Mouse (Mus musculus) layer of hippocampus, postnatal 36 days (tissue): Measurements from ENCODE around the gene Vwa3a. TPM values are rescaled to one million over a fixed set of nuclear protein-coding genes. Genes with fewer than 3 reads are reported as not detected.
A peak's percentile ranks its signal among the peaks of the same experiment; 100 is the strongest.

Experiments used
- DNase-seq, 2 experiments: peaks; one replicate each; pipeline ENCODE4 v3.0.0; 2022
- total RNA-seq, 2 experiments: library from RNA; stranded (reverse); gene quantifications; 2 replicates each; pipeline ENCODE4 v1.2.3; 2021

The Vwa3a gene
- total RNA-seq, 2 experiments from 2014 or later: 14.1 to 16.0 TPM

DNA sequence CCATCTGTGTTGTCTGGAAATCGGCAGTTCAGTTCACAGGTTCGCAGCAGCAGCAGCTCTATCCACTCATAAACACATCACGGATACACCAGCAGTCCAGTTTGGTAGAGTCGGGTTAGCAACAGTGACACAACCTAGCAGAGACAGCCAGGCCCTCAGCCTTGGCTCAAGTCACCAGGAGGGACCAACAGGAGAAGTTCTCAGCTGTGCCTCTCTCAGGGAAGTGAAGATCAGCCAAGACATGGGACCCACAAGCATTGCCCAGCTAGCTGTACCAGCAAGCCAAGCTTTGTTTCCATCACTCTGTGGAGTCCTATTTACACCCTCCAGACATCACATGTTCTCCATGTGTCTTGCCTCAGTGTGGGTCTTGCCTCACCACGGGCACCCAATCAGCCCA is 7.7 kb downstream of the Vwa3a start:
- no peak for DNase-seq

- DNase-seq: no peak
These were observed 9.4 kb downstream of the Vwa3a start for GRCm38 (mm10) chr7:120748478-120748877.

DNA sequence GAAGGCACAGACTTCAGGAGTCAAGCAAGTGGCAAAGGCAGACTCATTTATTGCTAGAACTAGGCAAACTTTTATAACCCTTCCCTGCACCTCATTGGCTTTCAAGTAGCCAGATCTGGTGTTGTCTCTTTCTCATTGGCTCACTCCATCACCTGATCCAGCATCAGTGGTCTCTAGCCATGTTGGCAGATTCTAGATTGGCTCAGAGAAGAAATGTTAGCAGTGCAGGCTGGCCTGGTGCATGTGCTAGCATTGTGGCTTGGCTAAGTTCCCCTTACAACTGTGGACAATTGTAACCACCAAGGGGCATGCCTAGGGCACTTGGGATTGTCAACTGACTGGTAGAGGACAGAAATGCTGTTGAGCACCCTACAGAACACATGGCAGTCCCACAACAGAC is 12.2 kb downstream of the Vwa3a start:
- DNase-seq: no peak

DNA sequence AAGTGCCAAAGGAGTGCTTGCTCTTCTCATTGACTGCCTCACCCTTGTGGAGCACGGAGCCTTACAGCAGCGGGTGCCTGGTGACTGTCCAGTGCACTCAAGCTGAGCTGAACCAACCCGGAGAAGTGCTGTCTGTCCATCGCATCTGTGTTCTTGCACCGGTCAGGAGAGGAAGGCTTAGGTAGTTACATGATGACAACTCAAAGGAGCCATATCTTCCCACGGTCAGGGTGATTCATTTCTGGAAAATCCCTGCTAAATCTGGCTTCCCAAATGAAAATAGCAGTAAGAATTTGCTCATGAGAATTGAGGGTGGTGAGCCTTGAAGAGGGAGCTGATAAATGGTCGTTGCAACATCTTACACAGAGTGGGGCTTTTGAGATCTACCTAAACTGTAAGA is 12.8 kb downstream of the Vwa3a start:
- no peak for DNase-seq

DNA sequence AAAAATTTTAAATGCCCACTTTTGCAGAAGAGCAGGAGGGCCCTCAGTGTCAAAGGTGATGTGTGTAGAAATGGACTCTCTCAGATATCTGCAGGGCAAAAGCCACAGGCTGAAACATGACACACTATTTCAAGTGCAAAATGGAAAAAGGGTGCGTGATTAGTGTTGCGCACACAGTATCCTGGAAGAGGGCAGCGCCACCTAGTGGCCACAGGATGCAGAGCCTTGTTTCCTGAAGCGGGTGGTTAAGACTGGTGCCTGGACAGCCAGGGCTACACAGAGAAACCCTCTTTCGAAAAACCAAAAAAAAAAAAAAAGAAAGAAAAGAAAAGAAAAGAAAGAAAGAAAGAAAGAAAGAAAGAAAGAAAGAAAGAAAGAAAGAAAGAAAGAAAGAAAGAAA is 15.6 kb downstream of the Vwa3a start:
- peak; percentile 76 for DNase-seq

GRCm38 (mm10) chr7:120767369-120767768 is 28.3 kb downstream of the Vwa3a start:
- no peak for DNase-seq

- DNase-seq: no peak
These were observed 32.3 kb downstream of the Vwa3a start for GRCm38 (mm10) chr7:120771389-120771788.

GRCm38 (mm10) chr7:120778012-120778411 is 38.9 kb downstream of the Vwa3a start:
- DNase-seq: no peak

GRCm38 (mm10) chr7:120795544-120795943 is 56.4 kb downstream of the Vwa3a start:
- no peak for DNase-seq

DNA sequence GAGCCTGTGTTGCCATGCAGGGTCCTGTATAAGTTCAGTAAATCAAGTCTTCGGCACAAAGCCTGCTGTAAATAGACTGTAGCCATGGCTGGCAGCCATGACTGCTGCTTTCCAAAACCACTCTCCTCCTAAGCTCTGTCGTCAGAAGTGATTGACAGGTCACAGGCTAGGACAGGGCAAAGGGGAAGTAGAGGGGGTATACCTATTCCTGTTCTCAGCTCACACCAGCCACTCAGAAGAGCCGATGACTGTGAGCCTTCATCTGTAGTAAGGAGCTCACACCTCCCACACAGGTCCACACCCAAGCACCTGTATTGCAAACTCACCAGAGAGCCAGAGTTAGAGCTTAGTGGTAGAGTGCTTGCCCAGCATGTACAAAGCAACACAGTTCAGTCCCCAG is 57.3 kb downstream of the Vwa3a start:
- DNase-seq: no peak

- no peak for DNase-seq
These were observed 64.2 kb downstream of the Vwa3a start for GRCm38 (mm10) chr7:120803268-120803667.

DNA sequence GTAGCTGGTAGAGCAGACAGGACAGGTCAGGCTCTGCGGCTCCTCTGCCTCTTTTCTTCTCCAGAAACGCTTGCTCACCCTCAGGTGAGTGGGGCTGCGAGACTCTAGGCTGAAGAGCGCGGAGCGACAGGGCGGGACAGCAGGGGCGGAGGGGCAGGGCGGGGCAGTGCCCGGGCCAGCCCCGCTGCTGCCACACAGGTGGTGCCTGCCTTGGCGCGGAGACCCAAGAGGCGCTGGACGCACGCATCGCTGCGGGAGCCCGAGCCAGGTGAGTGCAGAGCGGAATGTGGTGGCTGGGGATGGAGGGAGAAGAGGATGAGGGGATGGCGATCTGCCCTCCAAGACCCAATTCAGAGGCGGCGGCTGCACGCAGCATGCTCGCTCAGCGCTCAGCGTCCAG is 70.6 kb downstream of the Vwa3a start:
- no peak for DNase-seq

- DNase-seq: no peak
These were observed 72.8 kb downstream of the Vwa3a start, which contains the start of gene Gm5737 for GRCm38 (mm10) chr7:120811834-120812415. Gene Gm5737, plus strand, starts transcription at chr7:120812365.

DNA sequence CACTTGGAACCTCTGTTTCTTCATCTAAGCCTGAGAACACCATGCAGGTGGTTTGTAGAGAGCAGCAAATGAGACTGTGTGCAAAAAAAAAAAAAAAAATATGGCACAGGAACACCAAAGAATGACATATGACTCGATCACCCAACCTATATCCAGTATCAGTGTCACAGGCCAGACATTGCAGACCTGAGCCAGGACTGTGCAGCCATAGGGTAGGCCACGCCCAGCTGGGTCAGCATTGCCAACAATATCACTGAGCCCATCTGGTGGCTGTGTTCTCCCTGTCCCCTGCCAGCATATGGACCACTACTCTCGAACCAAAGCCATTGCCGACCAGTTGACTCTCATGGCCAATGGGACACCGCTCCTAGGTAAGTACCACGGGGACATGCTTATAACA is 78.4 kb downstream of the Vwa3a start:
- DNase-seq: no peak

DNA sequence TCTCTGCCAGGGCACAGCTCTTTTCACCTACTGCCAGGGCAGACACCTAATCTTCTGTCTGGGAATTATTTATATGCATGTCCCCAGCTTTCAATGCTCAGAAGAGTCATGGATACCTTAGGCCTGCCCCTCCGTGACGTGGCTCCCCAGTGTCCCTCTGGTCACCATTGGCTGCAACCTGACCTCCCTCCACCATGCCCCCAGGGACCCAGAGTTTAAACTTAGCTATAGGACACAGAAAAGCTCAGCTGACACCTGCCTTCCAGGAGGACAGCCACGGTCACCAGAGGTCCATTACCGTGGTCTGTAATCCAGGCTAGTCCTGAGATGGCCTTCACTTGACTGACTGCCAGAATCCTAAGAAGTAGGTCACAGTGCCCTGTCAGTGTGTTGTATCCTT is 80.3 kb downstream of the Vwa3a start:
- no peak for DNase-seq

DNA sequence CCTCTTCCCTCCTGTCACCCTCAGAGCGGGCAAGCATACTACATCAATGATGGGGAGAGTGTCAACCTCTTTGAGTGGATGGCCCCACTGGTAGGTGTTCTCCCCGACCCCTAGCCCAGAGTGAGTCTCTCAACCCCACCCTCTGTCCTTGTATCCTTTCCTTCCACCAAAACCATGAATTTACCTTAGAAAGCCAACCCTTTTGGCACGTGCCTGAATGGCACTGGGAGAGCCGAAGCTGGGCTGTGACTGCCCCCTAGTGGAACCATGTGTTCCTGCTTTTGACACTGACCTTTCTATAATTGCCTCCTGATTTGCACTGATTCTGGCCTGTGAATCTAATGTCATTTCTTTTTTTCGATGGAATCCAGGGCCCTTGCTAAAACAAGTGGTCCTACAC is 84.1 kb downstream of the Vwa3a start:
- peak; percentile 47 to 52 for DNase-seq

- no peak for DNase-seq
These were observed 86.0 kb downstream of the Vwa3a start for GRCm38 (mm10) chr7:120825097-120825496.

DNA sequence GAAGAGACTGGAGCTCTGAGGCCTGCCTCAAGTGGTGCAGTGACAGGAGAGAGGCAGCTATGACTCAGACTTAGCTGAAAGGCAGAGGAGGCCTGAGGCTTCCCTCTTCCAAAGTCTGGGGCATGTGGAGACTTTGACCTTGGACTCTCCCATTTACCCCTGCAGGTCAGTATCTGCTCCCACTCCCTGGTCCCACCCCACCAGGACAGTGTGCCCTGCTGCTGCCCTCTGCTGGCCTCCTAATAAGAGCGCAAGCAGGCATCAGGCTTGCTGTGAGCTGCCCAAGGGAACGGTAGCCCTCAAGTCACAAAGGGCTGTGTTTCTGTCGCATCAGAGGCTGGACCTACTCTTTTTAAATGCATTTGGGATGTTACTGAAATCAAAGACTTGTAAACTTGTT is 87.3 kb downstream of the Vwa3a start:
- no peak for DNase-seq

DNA sequence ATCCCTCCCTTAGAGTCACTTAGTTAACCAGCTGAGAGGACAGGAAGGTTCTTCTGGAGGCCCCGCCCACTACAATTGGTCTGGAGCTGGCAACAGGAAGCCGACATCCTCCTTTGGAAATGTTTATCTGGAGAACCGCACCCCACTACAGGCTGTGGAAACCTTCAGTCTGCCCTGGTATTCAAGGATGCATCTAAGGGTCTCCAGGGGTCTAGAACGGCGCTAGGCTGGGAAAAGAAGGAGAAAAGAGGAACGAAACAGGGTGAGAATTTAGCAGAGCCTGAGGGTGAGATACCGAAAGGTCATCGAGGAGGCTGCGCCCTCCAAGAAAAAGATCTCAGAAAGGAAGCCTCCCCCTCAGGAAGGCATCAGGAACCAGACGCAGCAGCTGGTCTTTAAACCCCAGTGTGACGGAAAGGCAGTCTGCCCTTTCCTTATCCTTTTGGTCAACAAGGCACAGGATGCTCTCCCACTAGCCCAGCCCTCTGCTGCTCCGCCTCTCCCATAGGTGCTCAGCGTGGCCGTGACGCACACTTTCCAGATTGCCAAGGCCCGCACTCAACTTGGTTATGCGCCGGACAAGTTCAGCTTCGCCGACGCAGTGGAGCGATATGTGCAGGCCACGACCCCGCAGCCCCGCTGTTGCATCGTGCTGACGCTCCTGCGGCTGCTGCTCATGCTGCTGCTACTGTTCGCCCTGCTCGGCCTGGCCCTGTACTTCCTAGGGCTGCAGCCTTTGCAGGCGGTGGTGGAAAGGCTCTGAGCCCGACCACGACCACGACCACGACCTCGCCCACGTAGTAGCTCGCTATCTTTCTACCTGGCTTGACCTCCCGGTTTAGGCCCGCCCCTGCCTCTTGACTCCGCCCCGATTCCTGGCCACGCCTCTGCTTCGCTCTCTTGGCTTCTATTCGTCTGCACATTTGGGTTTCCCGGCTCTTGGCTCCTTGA is 91.6 kb downstream of the Vwa3a start:
- peak; percentile 29 to 46 for DNase-seq

DNA sequence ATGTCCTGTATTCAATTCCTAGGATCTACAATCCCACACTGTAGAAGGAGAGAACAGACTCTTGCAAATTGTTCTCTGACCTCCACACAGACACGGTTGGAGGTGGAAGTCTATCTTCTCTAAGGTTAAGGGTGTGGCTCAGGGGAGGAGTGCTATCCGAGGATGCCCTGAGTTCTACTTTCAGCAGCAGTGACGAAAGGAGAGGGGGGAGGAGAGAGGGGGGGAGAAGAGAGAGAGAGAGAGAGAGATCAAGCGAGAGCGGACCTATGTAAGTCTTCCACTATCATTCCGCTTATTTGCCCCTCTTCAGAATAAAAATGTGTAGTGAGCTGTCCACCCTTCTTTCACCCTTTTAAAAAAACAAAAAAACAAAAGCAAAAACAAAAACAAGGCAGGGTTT is 95.3 kb downstream of the Vwa3a start:
- DNase-seq: no peak

- DNase-seq: peak; percentile 64 to 69
These were observed 95.8 kb downstream of the Vwa3a start for GRCm38 (mm10) chr7:120834863-120835372.

DNA sequence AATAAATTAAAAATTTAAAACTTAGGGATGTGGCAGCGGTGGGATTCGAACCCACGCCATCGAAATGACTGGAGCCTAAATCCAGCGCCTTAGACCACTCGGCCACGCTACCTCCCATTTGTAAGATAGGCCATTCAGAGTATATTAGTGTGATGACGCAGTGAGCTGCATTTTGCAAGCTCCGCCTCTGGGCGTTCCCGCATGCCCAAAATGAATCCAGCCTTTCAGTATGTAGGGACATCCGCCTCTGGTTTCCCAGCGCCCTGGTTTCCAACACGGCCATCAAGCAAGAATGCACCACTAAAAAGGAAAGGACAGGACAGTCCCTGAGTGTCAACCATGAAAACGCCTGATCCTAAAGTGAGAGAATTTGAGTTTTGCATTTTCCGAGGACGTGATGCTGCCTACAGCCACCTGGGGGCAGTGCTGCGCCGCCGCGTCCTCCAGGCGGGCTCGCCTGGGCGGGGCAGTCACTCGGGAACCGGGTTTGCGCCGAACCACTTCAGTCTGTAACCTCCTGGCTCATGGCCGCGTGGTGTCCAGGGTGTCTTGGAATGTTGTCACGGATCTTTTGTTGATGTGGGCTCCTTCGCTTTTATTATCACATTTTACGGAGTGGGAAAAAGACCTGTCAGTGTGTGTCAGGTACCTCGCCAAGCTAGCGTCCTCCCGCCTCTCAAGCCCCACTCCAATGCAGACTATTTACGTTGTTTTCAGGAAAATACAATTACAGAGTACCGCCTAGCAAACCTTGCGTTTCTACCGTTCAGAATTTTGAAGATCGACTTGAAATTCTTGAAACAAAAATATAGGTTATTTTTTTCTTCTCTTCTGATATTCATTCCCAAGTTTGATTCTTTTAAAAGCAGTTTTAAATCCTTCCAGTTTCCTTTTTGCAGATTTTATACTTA is 96.6 kb downstream of the Vwa3a start:
- DNase-seq: peak; percentile 96 to 98

GRCm38 (mm10) chr7:120836361-120836760 is 97.2 kb downstream of the Vwa3a start:
- DNase-seq: no peak
